Mouse (Mus musculus): ENCODE measurements around the gene Gm20422.
"Not testable (repeated sequence)": the region's sequence is repeated elsewhere in the genome, so short reads cannot be mapped to it uniquely, and the experiment has no call there.

Gene Gm20422

GRCm38 (mm10) chr8:69713516-69713915, 61.2 kb downstream of the Gm20422 start:
- no peak for DNase-seq (ENCODE audit: low read depth, low spot score)

GRCm38 (mm10) chr8:69710624-69711023, 64.1 kb downstream of the Gm20422 start, which contains the start of gene Zfp869:
Gene Zfp869 (minus strand): TSS chr8:69710724.
- DNase-seq (ENCODE audit: low read depth, low spot score), result not testable (repeated sequence)

GRCm38 (mm10) chr8:69701810-69702209, 72.9 kb downstream of the Gm20422 start:
- DNase-seq (ENCODE audit: low read depth, low spot score), result no peak
